Mouse (Mus musculus) limb, embryonic 13.5 days (tissue): ENCODE results near the gene Itgb7. TPM values are rescaled to one million over a fixed set of nuclear protein-coding genes. Genes with fewer than 3 reads are reported as not detected.

Experiments
- ATAC-seq: fragments of 200-750 bp; cut with Nextera tagmentation; 2 replicates; pipeline ENCODE4 v1.8.0; 2017; ENCODE audit warnings: low read depth, moderate number of reproducible peaks, moderate TSS enrichment; ENCODE audit not compliant: low FRiP score
- H3K27ac ChIP-seq: fragments of 300-500 bp; sonication (generic); 2 replicates; pipeline ENCODE4 v1.5.1; 2015; ENCODE audit warnings: inconsistent platforms, mild to moderate bottlenecking, moderate library complexity
- H3K27me3 ChIP-seq: fragments of 300-500 bp; sonication (generic); 2 replicates; pipeline ENCODE4 v1.6.1; 2015; ENCODE audit warnings: mild to moderate bottlenecking, inconsistent platforms
- H3K36me3 ChIP-seq: fragments of 300-500 bp; sonication (generic); 2 replicates; pipeline ENCODE4 v1.6.1; 2015; ENCODE audit warnings: inconsistent platforms, mild to moderate bottlenecking, moderate library complexity
- H3K4me1 ChIP-seq: fragments of 300-500 bp; sonication (generic); 2 replicates; pipeline ENCODE4 v1.6.1; 2015; ENCODE audit warnings: inconsistent platforms
- H3K4me2 ChIP-seq: fragments of 300-500 bp; sonication (generic); replicated peaks from 2 replicates; pipeline ENCODE4 v1.6.1; 2015; ENCODE audit warnings: inconsistent platforms, mild to moderate bottlenecking, moderate library complexity
- H3K4me3 ChIP-seq: fragments of 300-500 bp; sonication (generic); 2 replicates; pipeline ENCODE4 v1.5.1; 2015; ENCODE audit warnings: moderate library complexity, mild to moderate bottlenecking, inconsistent platforms
- H3K9ac ChIP-seq: fragments of 300-500 bp; sonication (generic); 2 replicates; pipeline ENCODE4 v1.6.1; 2015; ENCODE audit warnings: mild to moderate bottlenecking, inconsistent platforms
- H3K9me3 ChIP-seq: fragments of 300-500 bp; sonication (generic); 2 replicates; pipeline ENCODE4 v1.6.1; 2016; ENCODE audit warnings: inconsistent platforms
- WGBS: fragments of 180-500 bp; shearing (Covaris S2); methylation state at CpG from one replicate; pipeline ENCODE4 v1.1.7; 2015; 5-methylcytosine and 5-hydroxymethylcytosine counted together
- polyA plus RNA-seq: library from polyadenylated mRNA; unstranded; fragments of >200 nt; fragmentation: Nextera tagmentation; extraction: Ambion mirVana; gene quantifications from 2 replicates; pipeline ENCODE4 v1.2.1, GENCODE M21; 2015

Itgb7 gene
- polyA plus RNA-seq, 1 experiment from 2014 or later = 3.5 TPM

GRCm38 (mm10) chr15:102216459-102217228 lies 15.1 kb downstream of the Itgb7 start:
- Histone ChIP-seq H3K4me3 (no peak overlapping the region), H3K9me3 (no peaks in the 10 kb centered on the region), H3K4me2 (no peak overlapping the region), H3K9ac (peak overlapping the region; percentile 19; the same call in 1 of the 2 replicates), H3K36me3 (peaks cover 57% of the 10 kb centered on the region), H3K27ac (no peak overlapping the region), H3K4me1 (no peaks in the 10 kb centered on the region), H3K27me3 (no peaks in the 10 kb centered on the region)
- WGBS = 88% methylated on average over 16 of the region's 16 CpGs
- ATAC-seq = peak; percentile 36; the same call in 1 of the 2 replicates

GRCm38 (mm10) chr15:102215624-102216023 lies 16.1 kb downstream of the Itgb7 start:
- H3K36me3 ChIP-seq = peaks cover 66% of the 10 kb centered on the region
- H3K9me3 ChIP-seq = no peaks in the 10 kb centered on the region
- H3K27ac ChIP-seq = no peak overlapping the region
- 65% methylated on average over 6 of the region's 6 CpGs for WGBS
- no peaks in the 10 kb centered on the region for H3K27me3 ChIP-seq
- H3K9ac ChIP-seq = no peak overlapping the region
- no peak overlapping the region for H3K4me2 ChIP-seq
- no peak for ATAC-seq
- no peaks in the 10 kb centered on the region for H3K4me1 ChIP-seq
- no peak overlapping the region for H3K4me3 ChIP-seq

GRCm38 (mm10) chr15:102214132-102214531 lies 17.6 kb downstream of the Itgb7 start:
- no peak for ATAC-seq
- no peaks in the 10 kb centered on the region for H3K9me3 ChIP-seq
- no peak overlapping the region for H3K27ac ChIP-seq
- no peaks in the 10 kb centered on the region for H3K27me3 ChIP-seq
- no peak overlapping the region for H3K9ac ChIP-seq
- no peak overlapping the region for H3K4me2 ChIP-seq
- H3K36me3 ChIP-seq = peaks cover 80% of the 10 kb centered on the region
- H3K4me1 ChIP-seq = no peaks in the 10 kb centered on the region
- 54% methylated on average over 2 of the region's 2 CpGs for WGBS
- no peak overlapping the region for H3K4me3 ChIP-seq

- Histone ChIP-seq H3K27ac (no peak overlapping the region), H3K4me2 (no peak overlapping the region), H3K36me3 (peaks cover 96% of the 10 kb centered on the region), H3K9ac (no peak overlapping the region), H3K27me3 (no peaks in the 10 kb centered on the region), H3K4me3 (no peak overlapping the region), H3K9me3 (no peaks in the 10 kb centered on the region), H3K4me1 (peaks cover 10% of the 10 kb centered on the region)
- no peak for ATAC-seq
- WGBS = 82% methylated on average over 6 of the region's 6 CpGs
These were observed 19.8 kb downstream of the Itgb7 start for GRCm38 (mm10) chr15:102211895-102212294.

GRCm38 (mm10) chr15:102210816-102211215 lies 20.9 kb downstream of the Itgb7 start:
- H3K9ac ChIP-seq = no peak overlapping the region
- WGBS = 91% methylated on average over 4 of the region's 4 CpGs
- H3K4me1 ChIP-seq = peaks cover 19% of the 10 kb centered on the region
- no peaks in the 10 kb centered on the region for H3K27me3 ChIP-seq
- H3K27ac ChIP-seq = no peak overlapping the region
- no peak overlapping the region for H3K4me2 ChIP-seq
- H3K4me3 ChIP-seq = no peak overlapping the region
- no peak for ATAC-seq
- peaks cover 93% of the 10 kb centered on the region for H3K36me3 ChIP-seq
- no peaks in the 10 kb centered on the region for H3K9me3 ChIP-seq

GRCm38 (mm10) chr15:102209114-102209513 lies 22.6 kb downstream of the Itgb7 start:
- Histone ChIP-seq H3K36me3 (peaks cover 84% of the 10 kb centered on the region), H3K9ac (no peak overlapping the region), H3K4me3 (no peak overlapping the region), H3K27me3 (no peaks in the 10 kb centered on the region), H3K4me2 (no peak overlapping the region), H3K27ac (no peak overlapping the region), H3K9me3 (no peaks in the 10 kb centered on the region), H3K4me1 (peaks cover 34% of the 10 kb centered on the region)
- WGBS = 86% methylated on average over 8 of the region's 8 CpGs
- no peak for ATAC-seq

- no peak for ATAC-seq
- Histone ChIP-seq H3K9ac (no peak overlapping the region), H3K4me2 (no peak overlapping the region), H3K9me3 (no peaks in the 10 kb centered on the region), H3K4me1 (peaks cover 34% of the 10 kb centered on the region), H3K27ac (no peak overlapping the region), H3K4me3 (no peak overlapping the region), H3K27me3 (no peaks in the 10 kb centered on the region), H3K36me3 (peaks cover 74% of the 10 kb centered on the region)
- WGBS = 85% methylated on average over 9 of the region's 9 CpGs
These were observed 23.6 kb downstream of the Itgb7 start for GRCm38 (mm10) chr15:102208092-102208561.

GRCm38 (mm10) chr15:102207351-102207750 lies 24.4 kb downstream of the Itgb7 start:
- no peak for ATAC-seq
- no peak overlapping the region for H3K4me2 ChIP-seq
- H3K9ac ChIP-seq = 0 out of 2 replicates have a peak overlapping the region, but pooled peaks have one; percentile 35
- WGBS = 91% methylated on average over 3 of the region's 3 CpGs
- peaks cover 38% of the 10 kb centered on the region for H3K4me1 ChIP-seq
- no peaks in the 10 kb centered on the region for H3K9me3 ChIP-seq
- no peak overlapping the region for H3K27ac ChIP-seq
- H3K27me3 ChIP-seq = no peaks in the 10 kb centered on the region
- no peak overlapping the region for H3K4me3 ChIP-seq
- H3K36me3 ChIP-seq = peaks cover 67% of the 10 kb centered on the region

- peaks cover 40% of the 10 kb centered on the region for H3K4me1 ChIP-seq
- WGBS = 53% methylated on average over 8 of the region's 8 CpGs
- peak overlapping the region; percentile 82 for H3K4me2 ChIP-seq
- ATAC-seq = no peak
- H3K27ac ChIP-seq = peak overlapping the region; percentile 100; the same call in 1 of the 2 replicates
- peak overlapping the region; percentile 82 for H3K4me3 ChIP-seq
- H3K27me3 ChIP-seq = no peaks in the 10 kb centered on the region
- no peaks in the 10 kb centered on the region for H3K9me3 ChIP-seq
- H3K9ac ChIP-seq = peak overlapping the region; percentile 94
- H3K36me3 ChIP-seq = peaks cover 57% of the 10 kb centered on the region
These were observed 26.0 kb downstream of the Itgb7 start for GRCm38 (mm10) chr15:102205779-102206178.

GRCm38 (mm10) chr15:102204674-102205505 lies 26.9 kb downstream of the Itgb7 start, which contains the start of gene Csad:
Csad (minus strand) TSS chr15:102204724.
- peak within 1 kb of the TSS; percentile 82 for H3K4me3 ChIP-seq
- H3K4me1 ChIP-seq = peaks cover 40% of the 10 kb centered on the region
- H3K9me3 ChIP-seq = no peaks in the 10 kb centered on the region
- H3K27ac ChIP-seq = peak within 1 kb of the TSS; percentile 100
- ATAC-seq = no peak
- peak within 1 kb of the TSS; percentile 94 for H3K9ac ChIP-seq
- no peaks in the 10 kb centered on the region for H3K27me3 ChIP-seq
- 53% methylated on average over 19 of the region's 19 CpGs for WGBS
- peaks cover 54% of the 10 kb centered on the region for H3K36me3 ChIP-seq
- peak within 1 kb of the TSS; percentile 82 for H3K4me2 ChIP-seq

GRCm38 (mm10) chr15:102203835-102204381 lies 27.8 kb downstream of the Itgb7 start:
- H3K9ac ChIP-seq = peak overlapping the region; percentile 94
- WGBS = under 1% methylated on average over 18 of the region's 72 CpGs
- ATAC-seq = peak; percentile 26
- peak overlapping the region; percentile 82 for H3K4me3 ChIP-seq
- no peaks in the 10 kb centered on the region for H3K27me3 ChIP-seq
- no peaks in the 10 kb centered on the region for H3K9me3 ChIP-seq
- H3K27ac ChIP-seq = peak overlapping the region; percentile 100
- peak overlapping the region; percentile 82 for H3K4me2 ChIP-seq
- peaks cover 53% of the 10 kb centered on the region for H3K36me3 ChIP-seq
- peaks cover 40% of the 10 kb centered on the region for H3K4me1 ChIP-seq
